Mouse (Mus musculus): ENCODE data around the gene Vps37b.
"Not testable (repeated sequence)": the region's sequence is repeated elsewhere in the genome, so short reads cannot be mapped to it uniquely, and the experiment has no call there.

Vps37b gene

GRCm38 (mm10) chr5:124032001-124032508 lies at the start of gene Vps37b:
Vps37b (minus strand) TSS chr5:124032270.
- peak; percentile 91 to 94 for DNase-seq

GRCm38 (mm10) chr5:124079880-124080279 lies 47.8 kb upstream of the Vps37b start:
- no peak for DNase-seq

GRCm38 (mm10) chr5:124078794-124079416 lies 46.8 kb upstream of the Vps37b start:
- DNase-seq = peak; percentile 41 to 51

- no peak for DNase-seq
Measured at GRCm38 (mm10) chr5:124077856-124078460, 45.9 kb upstream of the Vps37b start.

GRCm38 (mm10) chr5:124077241-124077640 lies 45.2 kb upstream of the Vps37b start:
- DNase-seq = no peak

- DNase-seq = no peak
Measured at GRCm38 (mm10) chr5:124076559-124076958, 44.5 kb upstream of the Vps37b start.

GRCm38 (mm10) chr5:124075716-124076115 lies 43.6 kb upstream of the Vps37b start:
- DNase-seq = no peak

- no peak for DNase-seq
Measured at GRCm38 (mm10) chr5:124074845-124075307, 42.8 kb upstream of the Vps37b start.

- no peak for DNase-seq
Measured at GRCm38 (mm10) chr5:124073682-124074081, 41.6 kb upstream of the Vps37b start.

GRCm38 (mm10) chr5:124069657-124070056 lies 37.6 kb upstream of the Vps37b start:
- DNase-seq = no peak

GRCm38 (mm10) chr5:124062037-124062824 lies 30.2 kb upstream of the Vps37b start:
- no peak for DNase-seq

GRCm38 (mm10) chr5:124059677-124060076 lies 27.6 kb upstream of the Vps37b start:
- no peak for DNase-seq

GRCm38 (mm10) chr5:124058749-124059148 lies 26.7 kb upstream of the Vps37b start:
- no peak for DNase-seq

- no peak for DNase-seq
Measured at GRCm38 (mm10) chr5:124056956-124057355, 24.9 kb upstream of the Vps37b start.

- DNase-seq = no peak
Measured at GRCm38 (mm10) chr5:124056219-124056618, 24.1 kb upstream of the Vps37b start.

GRCm38 (mm10) chr5:124052641-124053040 lies 20.6 kb upstream of the Vps37b start:
- not testable (repeated sequence) for DNase-seq

GRCm38 (mm10) chr5:124051899-124052491 lies 19.9 kb upstream of the Vps37b start:
- no peak for DNase-seq

- no peak for DNase-seq
Measured at GRCm38 (mm10) chr5:124050095-124051050, 18.3 kb upstream of the Vps37b start.

- no peak for DNase-seq
Measured at GRCm38 (mm10) chr5:124049249-124050045, 17.4 kb upstream of the Vps37b start.

- no peak for DNase-seq
Measured at GRCm38 (mm10) chr5:124046741-124047401, 14.8 kb upstream of the Vps37b start.
